ENCODE assay signal across 10 mouse cellular contexts in the genomic region with DNA sequence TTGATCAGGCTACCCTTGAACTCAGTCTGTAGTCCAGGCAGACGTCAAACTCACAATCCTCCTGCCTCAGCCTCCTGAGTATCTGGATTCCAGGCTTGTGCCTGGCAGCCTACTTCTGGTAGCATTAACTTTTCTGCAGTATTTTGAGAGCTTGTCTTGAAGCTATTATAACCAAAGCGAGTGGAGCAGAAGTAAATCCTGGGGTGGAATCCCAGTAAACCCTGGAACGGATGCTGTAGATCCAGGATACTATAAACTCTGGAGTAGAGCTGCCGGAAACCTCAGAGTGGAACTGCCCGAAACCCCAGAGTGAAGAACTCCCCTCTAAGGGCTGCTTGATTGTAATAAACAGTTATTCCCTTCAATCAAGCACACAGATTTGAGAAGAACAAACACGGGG. TPM values are rescaled to one million over a fixed set of nuclear protein-coding genes. Genes with fewer than 3 reads are reported as not detected.
DNase-seq lines count a peak whose midpoint lies in the region; ATAC-seq and TF ChIP-seq lines count a peak whose summit lies in the region.
"Had no signal": no experiment of that assay in that cellular context is flagged by ENCODE, and none has a peak within 500 bp of the region (broad histone marks: within the 10 kb centered on the region; RNA-seq: fewer than 3 reads in every experiment).

No protein-coding gene starts in this region.

- H3K36me3 ChIP-seq in liver, postnatal 0 days (replicated peaks; ENCODE audit: insufficient read depth, low read length) = no peaks in the 10 kb centered on the region
- no peaks in the 10 kb centered on the region for H3K36me3 ChIP-seq in liver, embryonic 11.5 days (ENCODE audit: control insufficient read depth, insufficient read depth, low read length)
- H3K36me3 ChIP-seq in embryonic facial prominence, embryonic 10.5 days (replicated peaks) = no peaks in the 10 kb centered on the region
- H3K36me3 ChIP-seq in limb, embryonic 14.5 days (ENCODE audit: control insufficient read depth, insufficient read depth, low read length) = no peaks in the 10 kb centered on the region
- H3K36me3 ChIP-seq: limb, embryonic 13.5 days; neural tube, embryonic 13.5 days had no signal

- H3K9me3 ChIP-seq in liver, postnatal 0 days (ENCODE audit: low read length) = no peaks in the 10 kb centered on the region
- no peaks in the 10 kb centered on the region for H3K9me3 ChIP-seq in liver, embryonic 11.5 days (ENCODE audit: control insufficient read depth, low read length)
- H3K9me3 ChIP-seq in embryonic facial prominence, embryonic 10.5 days = no peaks in the 10 kb centered on the region
- H3K9me3 ChIP-seq in limb, embryonic 14.5 days (ENCODE audit: control insufficient read depth, low read length) = no peaks in the 10 kb centered on the region
- H3K9me3 ChIP-seq: limb, embryonic 13.5 days; neural tube, embryonic 13.5 days had no signal

- TF ChIP-seq CTCF in liver, postnatal 0 days (IDR thresholded peaks at IDR 0.05; ENCODE audit: low read depth) = no peak

- no peak for TF ChIP-seq EP300 in liver, postnatal 0 days (IDR thresholded peaks at IDR 0.05; ENCODE audit: low read depth)

- no peak overlapping the region for H3K27ac ChIP-seq in liver, postnatal 0 days (ENCODE audit: low read depth)
- H3K27ac ChIP-seq in liver, embryonic 11.5 days (ENCODE audit: low read depth, low read length) = no peak overlapping the region
- H3K27ac ChIP-seq in embryonic facial prominence, embryonic 10.5 days (replicated peaks) = no peak overlapping the region
- H3K27ac ChIP-seq in limb, embryonic 14.5 days (replicated peaks; ENCODE audit: low read depth, low read length) = no peak overlapping the region
- H3K27ac ChIP-seq: limb, embryonic 13.5 days; neural tube, embryonic 13.5 days had no signal

- no peak overlapping the region for H3K9ac ChIP-seq in liver, postnatal 0 days (replicated peaks)
- H3K9ac ChIP-seq in liver, embryonic 11.5 days (ENCODE audit: low read depth, low read length) = no peak overlapping the region
- no peak overlapping the region for H3K9ac ChIP-seq in limb, embryonic 14.5 days (ENCODE audit: low read depth, low read length, severe bottlenecking)
- H3K9ac ChIP-seq: limb, embryonic 13.5 days; neural tube, embryonic 13.5 days had no signal

- H3K4me3 ChIP-seq in liver, postnatal 0 days (ENCODE audit: low read depth, low read length) = no peak overlapping the region
- H3K4me3 ChIP-seq in liver, embryonic 11.5 days (ENCODE audit: low read depth, low read length) = no peak overlapping the region
- H3K4me3 ChIP-seq in embryonic facial prominence, embryonic 10.5 days = no peak overlapping the region
- H3K4me3 ChIP-seq in limb, embryonic 14.5 days (replicated peaks; ENCODE audit: low read length) = no peak overlapping the region
- H3K4me3 ChIP-seq: limb, embryonic 13.5 days; neural tube, embryonic 13.5 days had no signal

- TF ChIP-seq POLR2A in limb, embryonic 14.5 days (IDR thresholded peaks at IDR 0.05; ENCODE audit: borderline replicate concordance, extremely low read depth, insufficient read depth, insufficient read length) = no peak

- WGBS in liver, postnatal 0 days (ENCODE audit: insufficient replicate concordance) = 60% methylated on average over 6 of the region's 6 CpGs
- 47% methylated on average over 6 of the region's 6 CpGs for WGBS in liver, embryonic 11.5 days
- 56% methylated on average over 6 of the region's 6 CpGs for WGBS in embryonic facial prominence, embryonic 10.5 days
- 52% methylated on average over 6 of the region's 6 CpGs for WGBS in limb, embryonic 14.5 days

- ATAC-seq in liver, postnatal 0 days = no peak
- ATAC-seq in liver, embryonic 11.5 days (replicated peaks; ENCODE audit: low FRiP score) = no peak
- no peak for ATAC-seq in limb, embryonic 14.5 days (ENCODE audit: low FRiP score, low read depth)
- ATAC-seq in cerebellum, adult (ENCODE audit: insufficient number of reproducible peaks, low FRiP score, low TSS enrichment) = no peak

- no peaks in the 10 kb centered on the region for H3K27me3 ChIP-seq in liver, postnatal 0 days (ENCODE audit: insufficient read depth, low read length)
- 0 out of 2 replicates have a peak, but pooled peaks cover 4% of the 10 kb centered on the region for H3K27me3 ChIP-seq in liver, embryonic 11.5 days (replicated peaks; ENCODE audit: control insufficient read depth, insufficient read depth, low read length)
- H3K27me3 ChIP-seq in embryonic facial prominence, embryonic 10.5 days (replicated peaks; ENCODE audit: low read depth, poor library complexity, severe bottlenecking) = peaks cover 6% of the 10 kb centered on the region; the same call in 1 of the 2 replicates
- H3K27me3 ChIP-seq in limb, embryonic 14.5 days (ENCODE audit: control insufficient read depth, insufficient read depth, low read length) = no peaks in the 10 kb centered on the region
- H3K27me3 ChIP-seq: neural tube, embryonic 13.5 days had no signal

- no peaks in the 10 kb centered on the region for H3K4me1 ChIP-seq in liver, postnatal 0 days (ENCODE audit: insufficient read depth)
- no peaks in the 10 kb centered on the region for H3K4me1 ChIP-seq in liver, embryonic 11.5 days (replicated peaks; ENCODE audit: control insufficient read depth, insufficient read depth, low read length)
- H3K4me1 ChIP-seq in embryonic facial prominence, embryonic 10.5 days = 0 out of 2 replicates have a peak, but pooled peaks cover 9% of the 10 kb centered on the region
- H3K4me1 ChIP-seq in limb, embryonic 14.5 days (ENCODE audit: control insufficient read depth, insufficient read depth, low read length) = no peaks in the 10 kb centered on the region
- H3K4me1 ChIP-seq: limb, embryonic 13.5 days had no signal

- no peak overlapping the region for H3K4me2 ChIP-seq in liver, postnatal 0 days (ENCODE audit: low read depth, low read length)
- H3K4me2 ChIP-seq in liver, embryonic 11.5 days = no peak overlapping the region
- H3K4me2 ChIP-seq in limb, embryonic 14.5 days (replicated peaks; ENCODE audit: low read depth, low read length, severe bottlenecking) = no peak overlapping the region
- H3K4me2 ChIP-seq: limb, embryonic 13.5 days; neural tube, embryonic 13.5 days had no signal

- peak; percentile 49 to 61 for DNase-seq in cerebellum, postnatal 14 days
- DNase-seq in cerebellum, adult 9-10 months = no peak
- DNase-seq in liver, postnatal 0 days = peak; percentile 34
- no peak for DNase-seq in liver, embryonic 11.5 days (ENCODE audit: low spot score)
- DNase-seq in embryonic facial prominence, embryonic 10.5 days (ENCODE audit: low spot score) = peak; percentile 59
- peak; percentile 52 for DNase-seq in limb, embryonic 14.5 days (ENCODE audit: low spot score)
- DNase-seq in gastrocnemius, postnatal 25 days = no peak

RNA-seq across cellular contexts. Expression of a gene that starts 9.7 kb away (rescaled TPM):
- 17.7 and 24.2 TPM in 2 replicates for polyA plus RNA-seq in liver, postnatal 0 days (2015; fragmentation: Nextera tagmentation; extraction: Ambion mirVana)
- polyA plus RNA-seq in liver, embryonic 11.5 days (2014; fragmentation: Nextera tagmentation; extraction: Ambion mirVana) = 6.6 and 7.2 TPM in 2 replicates
- polyA plus RNA-seq in embryonic facial prominence, embryonic 10.5 days (2016; fragmentation: Nextera tagmentation; extraction: Ambion mirVana) = 3.3 and 4.8 TPM in 2 replicates
- 4.6 and 5.9 TPM in 2 replicates for polyA plus RNA-seq in limb, embryonic 14.5 days (2012; rRNA removed)
- polyA plus RNA-seq in limb, embryonic 14.5 days (2014; fragmentation: Nextera tagmentation; extraction: Ambion mirVana) = 6.8 and 7.7 TPM in 2 replicates
- total RNA-seq in gastrocnemius, postnatal 25 days (2021) = 1 to 10 TPM in 1 of 2 experiments, under 1 TPM in 1; 0.82 to 1.2 TPM

RNA-seq across cellular contexts. Expression of a gene that starts 18.8 kb away (rescaled TPM):
- not detected in 2 replicates for polyA plus RNA-seq in liver, postnatal 0 days (2015; fragmentation: Nextera tagmentation; extraction: Ambion mirVana)
- 0.12 and 0.21 TPM in 2 replicates for polyA plus RNA-seq in liver, embryonic 11.5 days (2014; fragmentation: Nextera tagmentation; extraction: Ambion mirVana)
- polyA plus RNA-seq in embryonic facial prominence, embryonic 10.5 days (2016; fragmentation: Nextera tagmentation; extraction: Ambion mirVana) = 0.13 TPM in 1 of 2 replicates, not detected in the other
- polyA plus RNA-seq in limb, embryonic 14.5 days (2012; rRNA removed) = 0.03 TPM in 1 of 2 replicates, not detected in the other
- 0.07 TPM in 1 of 2 replicates, not detected in the other for polyA plus RNA-seq in limb, embryonic 14.5 days (2014; fragmentation: Nextera tagmentation; extraction: Ambion mirVana)
- not detected for total RNA-seq in gastrocnemius, postnatal 25 days (2021)
- polyA plus RNA-seq: limb, embryonic 13.5 days had no signal

RNA-seq across cellular contexts. Expression of a gene that starts 51.4 kb away (rescaled TPM):
- 52.5 and 69.5 TPM in 2 replicates for polyA plus RNA-seq in liver, postnatal 0 days (2015; fragmentation: Nextera tagmentation; extraction: Ambion mirVana)
- polyA plus RNA-seq in liver, embryonic 11.5 days (2014; fragmentation: Nextera tagmentation; extraction: Ambion mirVana) = 15.6 and 17.0 TPM in 2 replicates
- 29.0 and 30.6 TPM in 2 replicates for polyA plus RNA-seq in embryonic facial prominence, embryonic 10.5 days (2016; fragmentation: Nextera tagmentation; extraction: Ambion mirVana)
- polyA plus RNA-seq in limb, embryonic 14.5 days (2012; rRNA removed) = 44.0 and 55.3 TPM in 2 replicates
- polyA plus RNA-seq in limb, embryonic 14.5 days (2014; fragmentation: Nextera tagmentation; extraction: Ambion mirVana) = 35.5 and 35.8 TPM in 2 replicates
- 100 to 1,000 TPM; 436 to 528 TPM for total RNA-seq in gastrocnemius, postnatal 25 days (2021)

RNA-seq across cellular contexts. Expression of a gene that starts 56.9 kb away (rescaled TPM):
- polyA plus RNA-seq in liver, postnatal 0 days (2015; fragmentation: Nextera tagmentation; extraction: Ambion mirVana) = 17.5 and 20.0 TPM in 2 replicates
- 15.1 and 17.9 TPM in 2 replicates for polyA plus RNA-seq in liver, embryonic 11.5 days (2014; fragmentation: Nextera tagmentation; extraction: Ambion mirVana)
- 19.7 and 20.8 TPM in 2 replicates for polyA plus RNA-seq in embryonic facial prominence, embryonic 10.5 days (2016; fragmentation: Nextera tagmentation; extraction: Ambion mirVana)
- polyA plus RNA-seq in limb, embryonic 14.5 days (2012; rRNA removed) = 13.8 and 14.2 TPM in 2 replicates
- 17.1 and 18.4 TPM in 2 replicates for polyA plus RNA-seq in limb, embryonic 14.5 days (2014; fragmentation: Nextera tagmentation; extraction: Ambion mirVana)
- 10 to 100 TPM; 41.5 to 43.0 TPM for total RNA-seq in gastrocnemius, postnatal 25 days (2021)

Comparison
In these comparisons a context has a peak if more than half of its experiments do, and no peak if none do; other contexts are left out.
1. DNase-seq: peak in cerebellum, postnatal 14 days (2 of 2), liver, postnatal 0 days (single experiment), embryonic facial prominence, embryonic 10.5 days (single experiment) and limb, embryonic 14.5 days (single experiment); none in cerebellum, adult 9-10 months (single experiment), liver, embryonic 11.5 days (single experiment) and gastrocnemius, postnatal 25 days (single experiment).